Mouse (Mus musculus) G1E (cell line): ENCODE data around the gene Spats2. TPM values are rescaled to one million over a fixed set of nuclear protein-coding genes. Genes with fewer than 3 reads are reported as not detected.

Source experiments
- ATAC-seq: 2 replicates; pipeline ENCODE4 v1.8.0; 2016; ENCODE audit warnings: mild to moderate bottlenecking; ENCODE audit not compliant: insufficient number of reproducible peaks, poor library complexity, low FRiP score, severe bottlenecking; ENCODE audit errors: extremely low read depth
- DNase-seq: peaks from one replicate; pipeline ENCODE4 v3.0.0; 2012; ENCODE audit warnings: low spot score
- H3K27me3 ChIP-seq: 2 replicates; pipeline ENCODE4 v1.6.1; 2012; ENCODE audit warnings: mild to moderate bottlenecking, low read length, inconsistent platforms; ENCODE audit not compliant: insufficient read depth
- H3K36me3 ChIP-seq: replicated peaks from 2 replicates; pipeline ENCODE3; 2012; ENCODE audit warnings: mild to moderate bottlenecking, inconsistent platforms
- H3K4me1 ChIP-seq: 2 replicates; pipeline ENCODE4 v1.6.1; 2012; ENCODE audit warnings: low read depth, low read length, inconsistent platforms, mixed read lengths; ENCODE audit not compliant: insufficient read depth
- H3K4me3 ChIP-seq: 2 replicates; pipeline ENCODE4 v1.5.1; 2012; ENCODE audit warnings: low read depth, mild to moderate bottlenecking, inconsistent platforms, low read length, moderate library complexity, mixed read lengths
- H3K9me3 ChIP-seq: replicated peaks from 2 replicates; pipeline ENCODE4 v1.6.1; 2012; ENCODE audit warnings: inconsistent platforms
- CTCF ChIP-seq: IDR thresholded peaks from 2 replicates; pipeline ENCODE4 v1.5.1; 2012; ENCODE audit warnings: low read depth, low read length, inconsistent platforms, mixed read lengths
- GATA1 ChIP-seq: IDR thresholded peaks from 2 replicates; pipeline ENCODE4 v1.6.1; 2012; ENCODE audit warnings: borderline replicate concordance, low read length, inconsistent platforms, mixed read lengths
- GATA2 ChIP-seq: IDR thresholded peaks from 2 replicates; pipeline ENCODE4 v1.6.1; 2012; ENCODE audit warnings: low read depth, low read length, inconsistent platforms, borderline replicate concordance
- POLR2AphosphoS5 ChIP-seq: IDR thresholded peaks from 2 replicates; pipeline ENCODE4 v1.6.1; 2012; ENCODE audit warnings: low read depth, low read length, inconsistent platforms; ENCODE audit not compliant: insufficient replicate concordance
- TAL1 ChIP-seq: conservative IDR thresholded peaks from 2 replicates; pipeline ENCODE4 v1.6.1; 2012; ENCODE audit warnings: low read depth, low read length, inconsistent platforms, mixed read lengths
- polyA plus RNA-seq: library from polyadenylated mRNA; stranded (reverse); fragments of >175 nt; gene quantifications from 2 replicates; pipeline ENCODE4 v1.2.3, GENCODE M21; 2012
- total RNA-seq, 2 experiments: library from RNA; stranded (forward) in 1 of 2; stranded (reverse) in 1 of 2; fragments of 200-1000 nt in 1 of 2; fragments of >200 nt in 1 of 2; fragmentation: Nextera tagmentation in 1 of 2; gene quantifications; 2 replicates each; pipeline ENCODE4 v1.2.3; 2014 to 2017

Spats2 gene
- total and polyA plus RNA-seq, 3 experiments: 0.05 TPM; not detected in 2

DNA sequence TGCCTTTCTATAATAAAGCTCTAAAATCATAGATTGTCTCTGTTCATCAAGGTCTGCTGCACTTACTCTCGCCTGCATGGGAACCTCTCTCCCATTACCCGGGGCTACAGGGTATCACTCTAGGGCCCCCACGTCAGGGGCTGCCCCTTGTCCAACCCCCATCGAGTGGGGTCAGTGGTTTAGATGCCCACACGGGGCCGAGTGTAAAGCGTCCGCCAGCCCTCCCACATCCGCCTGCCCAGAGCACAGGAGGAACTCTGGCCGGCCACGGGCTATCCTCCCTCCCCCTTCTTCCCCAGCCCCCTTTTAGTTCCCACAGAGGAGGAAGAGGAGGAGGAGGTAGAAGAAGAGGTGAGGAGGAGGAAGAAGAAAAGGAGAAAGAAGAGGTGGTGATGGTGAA, 4.9 kb upstream of the Spats2 start:
- ATAC-seq: no peak
- no peak for TF ChIP-seq TAL1
- TF ChIP-seq GATA2: no peak
- no peak for TF ChIP-seq POLR2AphosphoS5
- TF ChIP-seq GATA1: no peak
- TF ChIP-seq CTCF: no peak
- H3K27me3 ChIP-seq: peaks cover 3% of the 10 kb centered on the region; the same call in 1 of the 2 replicates
- DNase-seq: no peak
- H3K9me3 ChIP-seq: peaks cover 1% of the 10 kb centered on the region
- no peaks in the 10 kb centered on the region for H3K36me3 ChIP-seq
- no peak overlapping the region for H3K4me3 ChIP-seq
- no peaks in the 10 kb centered on the region for H3K4me1 ChIP-seq

DNA sequence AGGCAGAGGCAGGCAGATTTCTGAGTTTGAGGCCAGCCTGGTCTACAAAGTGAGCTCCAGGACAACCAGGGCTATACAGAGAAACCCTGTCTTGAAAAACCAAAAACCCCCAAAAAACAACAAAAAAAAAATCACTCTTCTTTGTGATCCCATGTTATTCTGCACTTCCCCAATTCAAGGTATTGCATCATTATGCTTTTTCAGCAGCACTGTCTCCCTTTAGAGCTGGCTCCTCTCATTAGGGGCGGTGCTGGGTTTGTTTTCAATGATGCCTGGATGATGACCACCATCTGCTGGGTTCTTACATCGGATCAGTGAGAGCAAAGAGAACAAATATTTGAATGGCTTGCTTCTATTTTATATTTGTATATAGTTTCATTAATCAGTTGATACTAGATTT, 3.1 kb upstream of the Spats2 start:
- no peaks in the 10 kb centered on the region for H3K36me3 ChIP-seq
- no peaks in the 10 kb centered on the region for H3K4me1 ChIP-seq
- no peak for TF ChIP-seq GATA2
- TF ChIP-seq GATA1: no peak
- TF ChIP-seq CTCF: no peak
- TF ChIP-seq TAL1: no peak
- TF ChIP-seq POLR2AphosphoS5: no peak
- ATAC-seq (no peak), DNase-seq (no peak)
- H3K27me3 ChIP-seq: peaks cover 6% of the 10 kb centered on the region; the same call in 1 of the 2 replicates
- H3K9me3 ChIP-seq: peaks cover 6% of the 10 kb centered on the region
- no peak overlapping the region for H3K4me3 ChIP-seq

DNA sequence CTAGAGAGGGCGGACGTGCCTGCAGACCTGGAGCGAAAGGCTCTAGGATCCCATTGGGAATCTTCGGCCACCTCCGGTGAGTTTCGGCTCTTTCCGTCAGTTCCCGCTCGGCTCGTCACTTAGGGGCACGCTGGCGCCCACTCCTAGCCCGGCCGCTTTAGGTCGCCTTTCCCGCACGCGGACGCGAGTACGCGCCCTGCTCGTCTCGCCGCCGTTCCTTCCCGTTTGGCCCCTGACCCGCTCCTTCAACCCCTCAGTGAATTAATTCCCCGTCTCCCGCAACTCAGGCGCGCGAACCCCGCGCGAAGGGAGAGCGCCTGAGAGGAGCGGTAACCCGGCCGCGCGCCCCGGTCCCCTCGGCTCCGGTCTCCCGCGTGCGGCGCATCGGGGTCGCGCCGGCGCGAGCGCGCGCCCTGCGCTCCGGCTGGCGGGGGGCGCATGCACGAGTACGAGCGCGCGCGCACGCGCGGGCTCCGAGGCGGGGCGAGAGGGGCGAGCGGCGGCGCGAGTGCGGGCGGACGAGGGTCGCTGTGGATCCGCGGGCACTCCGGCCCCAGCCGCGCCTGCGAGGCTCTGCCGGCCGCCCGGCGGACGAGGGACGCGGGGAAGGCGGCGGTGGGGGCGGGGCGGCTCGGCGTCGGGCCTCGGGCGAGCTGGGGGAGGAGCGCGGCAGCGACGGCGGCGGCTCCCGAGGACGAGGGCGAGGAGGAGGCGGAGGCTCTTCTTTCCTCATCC, 532 bp downstream of the Spats2 start:
- ATAC-seq: no peak
- TF ChIP-seq TAL1: no peak
- TF ChIP-seq GATA1: no peak
- no peak for TF ChIP-seq POLR2AphosphoS5
- no peak for TF ChIP-seq GATA2
- TF ChIP-seq CTCF: no peak
- peaks cover 6% of the 10 kb centered on the region for H3K9me3 ChIP-seq
- H3K27me3 ChIP-seq: peaks cover 8% of the 10 kb centered on the region; the same call in 1 of the 2 replicates
- H3K4me3 ChIP-seq: no peak overlapping the region
- H3K36me3 ChIP-seq: no peaks in the 10 kb centered on the region
- DNase-seq: no peak
- no peaks in the 10 kb centered on the region for H3K4me1 ChIP-seq

DNA sequence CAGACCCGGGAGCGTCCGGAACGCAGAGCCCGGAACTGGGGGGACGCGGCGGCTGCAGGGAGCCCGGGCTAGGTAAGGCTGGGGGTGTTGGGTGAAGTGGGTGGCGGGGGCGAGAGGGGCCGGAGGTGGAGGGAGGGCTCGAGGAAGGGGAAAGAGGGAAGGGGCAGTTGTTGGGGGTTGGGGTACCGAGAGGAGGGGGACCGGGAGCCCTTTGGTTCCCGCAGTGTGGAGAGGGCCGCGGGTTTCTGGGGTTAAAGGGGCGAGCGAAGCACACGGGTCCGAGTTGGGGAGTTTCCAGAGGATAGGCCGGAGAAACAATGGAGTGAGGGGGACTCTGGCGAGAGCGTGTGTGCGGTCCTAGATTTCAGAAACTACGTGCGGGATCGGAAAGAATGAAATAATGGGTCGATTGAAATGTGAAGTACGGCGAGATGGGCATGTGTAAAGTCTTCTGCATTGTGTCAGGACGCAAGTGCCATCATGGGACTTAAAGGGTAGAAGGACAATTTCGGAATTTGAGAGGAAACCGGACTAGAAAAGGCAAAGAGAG, 1.2 kb downstream of the Spats2 start:
- Histone ChIP-seq H3K27me3 (peaks cover 15% of the 10 kb centered on the region), H3K36me3 (no peaks in the 10 kb centered on the region), H3K4me1 (no peaks in the 10 kb centered on the region), H3K4me3 (no peak overlapping the region), H3K9me3 (peaks cover 6% of the 10 kb centered on the region)
- ATAC-seq (no peak), DNase-seq (no peak)
- no peak for TF ChIP-seq GATA1
- no peak for TF ChIP-seq POLR2AphosphoS5
- no peak for TF ChIP-seq GATA2
- TF ChIP-seq CTCF: no peak

DNA sequence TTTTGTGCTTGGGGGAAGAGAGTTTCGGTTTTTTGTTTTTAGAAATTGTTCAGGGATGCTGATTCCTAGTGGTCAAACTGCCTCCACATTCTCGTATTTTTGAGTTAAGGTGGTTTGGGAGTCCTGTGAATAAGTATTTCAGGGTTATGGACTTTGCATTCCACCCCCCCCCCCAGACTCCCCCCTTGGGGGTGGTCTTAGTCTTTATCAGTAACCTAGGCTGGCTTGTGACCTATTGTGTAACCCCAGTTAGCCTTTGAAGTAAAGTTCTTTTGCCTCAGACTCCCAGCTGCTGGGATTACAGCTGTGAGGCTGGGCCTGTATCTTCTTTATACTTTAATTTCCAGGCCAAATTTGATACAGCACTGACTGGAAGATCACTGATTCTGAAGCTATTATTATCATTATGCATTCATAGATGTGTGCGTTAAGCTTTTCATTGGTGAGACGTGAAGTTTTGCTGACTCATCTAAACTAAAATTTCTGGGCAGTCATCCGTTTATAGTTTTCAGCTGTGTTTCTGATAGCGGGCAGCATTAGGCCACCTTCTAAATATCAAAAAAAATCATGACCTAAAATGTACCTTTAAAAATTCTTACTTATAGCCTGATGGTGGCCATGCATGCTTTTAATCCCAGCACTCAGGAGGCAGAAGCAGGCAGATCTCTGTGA, 2.3 kb downstream of the Spats2 start:
- Histone ChIP-seq H3K36me3 (no peaks in the 10 kb centered on the region), H3K27me3 (peaks cover 16% of the 10 kb centered on the region), H3K4me3 (no peak overlapping the region), H3K4me1 (no peaks in the 10 kb centered on the region), H3K9me3 (peaks cover 6% of the 10 kb centered on the region)
- TF ChIP-seq GATA2 (no peak), POLR2AphosphoS5 (no peak), GATA1 (no peak), TAL1 (no peak), CTCF (no peak)
- DNase-seq (no peak), ATAC-seq (no peak)

DNA sequence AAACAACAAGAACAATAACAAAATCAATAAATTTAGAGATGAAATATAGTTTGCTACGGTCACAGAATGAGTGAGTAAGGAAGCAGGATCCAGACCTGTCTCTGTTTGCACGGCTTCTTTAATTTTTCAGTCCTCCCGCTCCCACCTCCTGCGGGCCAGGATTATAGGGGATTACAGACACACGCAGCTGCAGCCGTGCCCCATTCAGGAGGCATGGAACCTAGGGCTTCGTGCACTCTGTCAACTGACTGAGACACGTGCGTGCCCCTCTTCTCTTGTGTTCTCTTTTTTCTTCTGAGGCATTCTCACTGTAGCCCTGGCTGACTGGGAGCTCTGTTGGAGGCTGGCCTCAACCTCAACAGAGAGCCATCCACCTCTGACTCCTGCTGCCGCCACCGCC, 3.7 kb downstream of the Spats2 start:
- Histone ChIP-seq H3K4me1 (no peaks in the 10 kb centered on the region), H3K27me3 (peaks cover 19% of the 10 kb centered on the region), H3K36me3 (no peaks in the 10 kb centered on the region), H3K4me3 (no peak overlapping the region), H3K9me3 (peaks cover 6% of the 10 kb centered on the region)
- ATAC-seq (no peak), DNase-seq (no peak)
- TF ChIP-seq TAL1 (no peak), CTCF (no peak), GATA2 (no peak), POLR2AphosphoS5 (no peak), GATA1 (no peak)
